Mouse (Mus musculus): ENCODE results near the gene Sdf2l1. TPM values are rescaled to one million over a fixed set of nuclear protein-coding genes. Genes with fewer than 3 reads are reported as not detected.

Sdf2l1 gene
- polyA plus RNA-seq, 1 experiment from 2014 or later = 69.5 TPM

DNA sequence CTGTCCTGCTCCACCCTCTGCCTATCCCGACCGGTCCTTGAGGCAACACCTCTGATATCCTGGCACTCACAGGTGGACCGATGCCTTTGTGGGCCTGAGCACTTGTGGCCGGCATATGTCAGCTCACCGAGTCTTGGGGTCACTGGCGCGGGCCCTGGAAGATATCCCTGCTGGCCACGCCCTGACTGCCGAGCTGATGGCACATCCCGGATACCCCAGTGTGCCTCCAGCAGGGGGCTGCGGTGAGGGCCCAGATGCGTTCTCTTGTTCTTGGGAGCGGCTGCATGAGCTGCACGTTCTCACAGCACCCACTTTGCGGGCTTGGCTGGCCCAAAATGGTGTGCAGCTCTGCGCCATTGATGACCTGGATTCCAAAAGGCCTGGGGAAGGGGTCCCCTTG is 15.9 kb upstream of the Sdf2l1 start:
- no peaks in the 10 kb centered on the region for H3K27me3 ChIP-seq
- 4% methylated on average over 16 of the region's 16 CpGs for WGBS
- peaks cover 17% of the 10 kb centered on the region for H3K4me1 ChIP-seq
- H3K4me2 ChIP-seq (replicated peaks) = peak overlapping the region; percentile 94
- H3K27ac ChIP-seq (replicated peaks) = no peak overlapping the region
- ATAC-seq (ENCODE audit: insufficient number of reproducible peaks, low FRiP score, low TSS enrichment, low read depth) = 0 out of 2 replicates have a peak, but pooled peaks have one; percentile 27
- H3K36me3 ChIP-seq = peaks cover 17% of the 10 kb centered on the region
- H3K4me3 ChIP-seq (replicated peaks) = peak overlapping the region; percentile 60
- no peak overlapping the region; the same call in 1 of the 2 replicates for H3K9ac ChIP-seq
- no peaks in the 10 kb centered on the region for H3K9me3 ChIP-seq (replicated peaks)

DNA sequence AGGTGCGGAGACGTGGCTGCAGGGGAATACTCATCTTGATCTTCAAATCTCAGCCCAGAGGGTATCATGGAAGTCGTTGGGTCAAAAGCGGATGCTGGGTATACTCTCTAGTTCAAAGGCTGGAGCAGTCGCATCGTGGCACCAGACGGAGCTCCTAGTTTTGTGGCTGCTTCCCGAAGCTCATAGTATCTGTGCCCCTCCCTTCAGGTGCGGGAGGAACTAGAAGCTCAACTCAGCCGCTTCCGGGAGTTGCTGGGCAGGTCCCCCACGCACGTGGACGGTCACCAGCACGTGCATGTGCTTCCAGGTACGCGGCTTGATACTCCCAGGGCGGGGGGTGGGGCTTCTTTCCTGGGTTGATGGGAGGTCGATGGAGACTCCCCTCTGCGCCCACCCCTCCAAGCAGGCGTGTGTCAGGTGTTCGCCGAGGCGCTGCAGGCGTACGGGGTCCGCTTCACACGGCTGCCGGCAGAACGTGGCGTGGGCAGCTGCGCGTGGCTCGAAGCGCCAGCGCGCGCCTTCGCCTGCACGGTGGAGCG is 15.3 kb upstream of the Sdf2l1 start:
- WGBS = under 1% methylated on average over 39 of the region's 41 CpGs
- peaks cover 17% of the 10 kb centered on the region for H3K4me1 ChIP-seq
- H3K9me3 ChIP-seq (replicated peaks) = no peaks in the 10 kb centered on the region
- 0 out of 2 replicates have a peak, but pooled peaks have one; percentile 3 for ATAC-seq (ENCODE audit: insufficient number of reproducible peaks, low FRiP score, low TSS enrichment, low read depth)
- peaks cover 12% of the 10 kb centered on the region for H3K36me3 ChIP-seq
- peak overlapping the region; percentile 26 for H3K9ac ChIP-seq
- peak overlapping the region; percentile 60 for H3K4me3 ChIP-seq (replicated peaks)
- no peaks in the 10 kb centered on the region for H3K27me3 ChIP-seq
- H3K27ac ChIP-seq (replicated peaks) = no peak overlapping the region
- peak overlapping the region; percentile 94 for H3K4me2 ChIP-seq (replicated peaks)

DNA sequence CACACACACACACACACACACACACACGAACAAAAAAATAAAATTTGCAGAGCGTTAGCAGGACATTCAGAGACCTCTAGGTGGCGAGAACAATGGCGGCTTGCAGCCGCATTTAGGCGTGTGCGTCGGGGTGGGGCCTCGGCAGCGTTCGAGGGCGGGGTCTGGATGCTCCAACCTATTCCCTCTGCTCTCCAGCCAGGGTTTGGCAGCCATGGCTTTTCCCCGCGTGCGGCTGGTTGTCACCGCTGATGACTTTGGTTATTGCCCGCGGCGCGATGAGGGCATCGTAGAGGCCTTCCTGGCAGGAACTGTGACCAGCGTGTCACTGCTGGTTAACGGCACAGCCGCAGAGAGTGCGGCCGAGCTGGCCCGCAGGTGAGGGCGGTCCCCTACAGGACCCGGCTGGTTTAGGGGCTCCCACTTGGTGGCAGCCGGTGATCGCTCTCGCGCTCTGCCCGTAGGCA is 14.6 kb upstream of the Sdf2l1 start, which contains the start of gene Ccdc116:
Gene Ccdc116, minus strand, starts transcription at position 458 of the 464 bp plus-strand sequence.
- under 1% methylated on average over 34 of the region's 34 CpGs for WGBS
- ATAC-seq (ENCODE audit: insufficient number of reproducible peaks, low FRiP score, low TSS enrichment, low read depth) = peak; percentile 77
- H3K27me3 ChIP-seq = no peaks in the 10 kb centered on the region

DNA sequence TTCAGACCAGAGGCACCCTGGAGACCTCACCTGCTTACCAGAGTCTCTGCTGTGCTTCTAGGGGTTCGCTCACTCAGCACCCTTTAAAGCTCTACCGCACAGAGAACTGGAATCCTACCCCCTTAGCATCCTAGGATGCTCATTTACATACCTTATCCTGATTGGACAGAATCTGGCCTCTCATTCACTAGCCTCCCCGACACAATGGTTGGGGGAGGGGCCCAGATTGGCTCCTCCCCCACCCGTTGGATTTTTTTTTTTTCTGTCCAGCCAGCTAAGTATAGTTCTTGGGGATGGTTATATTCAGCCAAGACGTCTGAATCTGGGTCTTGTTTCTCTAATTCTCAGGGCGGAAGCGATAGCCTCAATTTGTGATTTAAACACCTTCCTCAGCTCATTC is 12.2 kb upstream of the Sdf2l1 start, which contains the start of gene Ydjc:
Gene Ydjc, plus strand, starts transcription at position 283 of the 400 bp plus-strand sequence.
- no peaks in the 10 kb centered on the region for H3K36me3 ChIP-seq
- WGBS = 18% methylated on average over 7 of the region's 7 CpGs
- no peak within 1 kb of the TSS for H3K4me2 ChIP-seq (replicated peaks)
- no peaks in the 10 kb centered on the region for H3K27me3 ChIP-seq
- no peak within 1 kb of the TSS for H3K9ac ChIP-seq
- ATAC-seq (ENCODE audit: insufficient number of reproducible peaks, low FRiP score, low TSS enrichment, low read depth) = no peak
- no peaks in the 10 kb centered on the region for H3K9me3 ChIP-seq (replicated peaks)
- no peak within 1 kb of the TSS for H3K27ac ChIP-seq (replicated peaks)
- no peak within 1 kb of the TSS for H3K4me3 ChIP-seq (replicated peaks)
- peaks cover 17% of the 10 kb centered on the region for H3K4me1 ChIP-seq

More for the DNA sequence above, 14.6 kb upstream of the Sdf2l1 start, which contains the start of gene Ccdc116:
- no peak within 1 kb of the TSS for H3K27ac ChIP-seq (replicated peaks)
- peak within 1 kb of the TSS; percentile 26 for H3K9ac ChIP-seq
- H3K36me3 ChIP-seq = peaks cover 6% of the 10 kb centered on the region; the same call in 1 of the 2 replicates
- H3K4me2 ChIP-seq (replicated peaks) = peak within 1 kb of the TSS; percentile 94
- H3K4me3 ChIP-seq (replicated peaks) = peak within 1 kb of the TSS; percentile 60
- no peaks in the 10 kb centered on the region for H3K9me3 ChIP-seq (replicated peaks)
- H3K4me1 ChIP-seq = peaks cover 17% of the 10 kb centered on the region

DNA sequence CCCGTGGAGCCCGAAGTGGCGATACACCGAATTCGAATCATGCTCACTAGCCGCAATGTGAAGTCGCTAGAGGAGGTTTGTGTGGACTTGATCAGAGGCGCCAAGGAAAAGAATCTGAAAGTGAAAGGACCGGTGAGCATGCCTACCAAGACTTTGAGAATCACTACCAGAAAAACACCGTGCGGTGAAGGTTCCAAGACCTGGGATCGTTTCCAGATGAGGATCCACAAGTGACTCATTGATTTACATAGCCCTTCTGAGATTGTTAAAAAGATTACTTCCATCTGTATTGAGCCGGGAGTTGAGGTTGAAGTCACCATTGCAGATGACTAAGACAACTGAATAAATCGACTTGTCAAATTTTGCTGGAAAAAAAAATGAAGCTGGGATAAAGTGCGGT is 5.2 kb upstream of the Sdf2l1 start:
- Histone ChIP-seq H3K36me3 (no peaks in the 10 kb centered on the region), H3K27ac (replicated peaks) (no peak overlapping the region), H3K4me3 (replicated peaks) (no peak overlapping the region), H3K9me3 (replicated peaks) (no peaks in the 10 kb centered on the region), H3K27me3 (no peaks in the 10 kb centered on the region), H3K4me1 (peaks cover 5% of the 10 kb centered on the region; the same call in 1 of the 2 replicates), H3K9ac (no peak overlapping the region), H3K4me2 (replicated peaks) (no peak overlapping the region)
- no peak for ATAC-seq (ENCODE audit: insufficient number of reproducible peaks, low FRiP score, low TSS enrichment, low read depth)
- 74% methylated on average over 15 of the region's 15 CpGs for WGBS

DNA sequence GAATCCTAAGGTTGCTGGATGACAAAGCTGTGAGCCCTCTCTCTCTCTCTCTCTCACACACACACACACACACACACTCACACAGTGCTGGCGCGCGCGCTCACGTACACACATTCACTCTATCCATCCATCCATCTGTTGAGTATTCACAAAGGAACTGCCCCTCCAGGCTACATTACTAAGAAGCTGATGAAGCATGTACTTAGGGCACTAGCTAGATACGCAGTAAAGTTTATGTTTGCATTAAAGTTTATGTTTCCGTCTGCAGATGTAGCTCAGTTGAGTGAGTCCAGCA is 670 bp upstream of the Sdf2l1 start:
- H3K4me2 ChIP-seq (replicated peaks) = peak overlapping the region; percentile 91
- H3K4me1 ChIP-seq = peaks cover 16% of the 10 kb centered on the region
- ATAC-seq (ENCODE audit: insufficient number of reproducible peaks, low FRiP score, low TSS enrichment, low read depth) = no peak
- H3K36me3 ChIP-seq = no peaks in the 10 kb centered on the region; the same call in 1 of the 2 replicates
- H3K4me3 ChIP-seq (replicated peaks) = peak overlapping the region; percentile 89
- 25% methylated on average over 7 of the region's 7 CpGs for WGBS
- H3K27ac ChIP-seq (replicated peaks) = no peak overlapping the region
- H3K27me3 ChIP-seq = no peaks in the 10 kb centered on the region
- peak overlapping the region; percentile 33; the same call in 1 of the 2 replicates for H3K9ac ChIP-seq
- no peaks in the 10 kb centered on the region for H3K9me3 ChIP-seq (replicated peaks)

DNA sequence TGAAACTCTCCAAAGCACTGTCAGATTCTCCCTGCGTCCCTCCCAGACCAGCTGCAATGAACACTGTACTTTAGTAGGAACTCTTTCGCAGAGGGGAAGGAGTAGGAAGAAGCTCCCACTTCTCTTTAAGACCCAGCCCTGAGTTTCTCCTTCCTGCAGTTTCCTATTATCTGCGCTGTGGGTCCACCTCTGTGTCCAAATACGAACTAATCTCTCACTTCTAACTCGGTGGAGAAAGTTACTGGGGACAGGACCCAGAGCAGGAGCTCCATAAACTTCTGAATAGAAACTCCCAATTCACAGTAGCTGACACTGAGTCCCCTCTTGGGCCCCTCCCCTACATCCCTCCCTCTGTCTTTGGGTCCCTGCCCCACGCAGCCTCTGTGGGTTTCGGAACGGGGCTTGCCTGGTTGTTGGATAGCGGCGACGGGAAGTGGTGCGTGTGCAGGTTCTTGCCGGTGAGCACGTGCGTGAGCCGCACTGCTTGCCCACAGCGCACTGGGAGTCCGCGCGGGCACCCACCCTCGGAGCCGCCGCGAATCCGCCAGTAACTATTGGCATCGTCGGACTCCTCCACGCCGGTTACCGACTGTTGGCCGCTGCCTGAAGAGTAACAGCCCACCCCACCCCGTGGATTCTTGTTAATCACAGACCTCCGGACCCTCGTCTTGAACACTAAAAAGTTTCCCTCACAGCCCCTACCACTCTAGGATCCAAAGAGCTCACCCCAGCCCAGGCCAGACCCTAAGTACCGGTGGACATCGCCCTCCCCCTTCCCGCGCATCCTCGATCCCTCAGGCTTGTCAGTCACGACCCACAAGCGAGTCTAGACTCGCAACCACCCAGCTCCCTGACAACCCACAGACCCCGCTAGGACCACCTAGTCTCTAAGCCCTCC is 743 bp downstream of the Sdf2l1 start:
- no peak; the same call in 1 of the 2 replicates for ATAC-seq (ENCODE audit: insufficient number of reproducible peaks, low FRiP score, low TSS enrichment, low read depth)
- Histone ChIP-seq H3K36me3 (no peaks in the 10 kb centered on the region; the same call in 1 of the 2 replicates), H3K27ac (replicated peaks) (peak overlapping the region; percentile 68), H3K9me3 (replicated peaks) (no peaks in the 10 kb centered on the region), H3K27me3 (no peaks in the 10 kb centered on the region), H3K4me1 (peaks cover 16% of the 10 kb centered on the region), H3K9ac (peak overlapping the region; percentile 53), H3K4me2 (replicated peaks) (peak overlapping the region; percentile 91), H3K4me3 (replicated peaks) (peak overlapping the region; percentile 89)
- WGBS = 3% methylated on average over 43 of the region's 43 CpGs

DNA sequence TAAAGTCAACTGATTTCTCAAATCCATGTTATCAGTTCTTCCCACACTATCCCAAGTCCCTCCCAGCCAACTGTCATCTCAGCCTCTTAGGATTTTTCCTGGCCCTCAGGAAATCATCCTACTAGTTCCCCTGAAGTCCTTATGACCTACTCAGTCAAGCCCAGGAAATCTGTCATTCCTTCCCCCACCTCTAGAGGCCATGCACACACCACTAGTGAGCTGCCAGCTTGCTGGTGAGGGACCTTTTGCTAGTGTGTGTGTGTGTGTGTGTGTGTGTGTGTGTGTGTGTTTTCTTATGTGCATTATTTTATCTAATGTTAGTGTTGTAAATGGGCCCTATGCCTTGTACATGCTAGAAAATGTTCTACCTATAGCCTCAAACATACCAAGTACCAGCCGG is 4.9 kb downstream of the Sdf2l1 start:
- Histone ChIP-seq H3K36me3 (peaks cover 3% of the 10 kb centered on the region; the same call in 1 of the 2 replicates), H3K9me3 (replicated peaks) (no peaks in the 10 kb centered on the region), H3K27me3 (no peaks in the 10 kb centered on the region), H3K4me3 (replicated peaks) (no peak overlapping the region), H3K4me2 (replicated peaks) (no peak overlapping the region), H3K4me1 (peaks cover 32% of the 10 kb centered on the region), H3K9ac (no peak overlapping the region), H3K27ac (replicated peaks) (no peak overlapping the region)
- WGBS = 100% methylated on average over 1 of the region's 1 CpGs
- ATAC-seq (ENCODE audit: insufficient number of reproducible peaks, low FRiP score, low TSS enrichment, low read depth) = no peak

DNA sequence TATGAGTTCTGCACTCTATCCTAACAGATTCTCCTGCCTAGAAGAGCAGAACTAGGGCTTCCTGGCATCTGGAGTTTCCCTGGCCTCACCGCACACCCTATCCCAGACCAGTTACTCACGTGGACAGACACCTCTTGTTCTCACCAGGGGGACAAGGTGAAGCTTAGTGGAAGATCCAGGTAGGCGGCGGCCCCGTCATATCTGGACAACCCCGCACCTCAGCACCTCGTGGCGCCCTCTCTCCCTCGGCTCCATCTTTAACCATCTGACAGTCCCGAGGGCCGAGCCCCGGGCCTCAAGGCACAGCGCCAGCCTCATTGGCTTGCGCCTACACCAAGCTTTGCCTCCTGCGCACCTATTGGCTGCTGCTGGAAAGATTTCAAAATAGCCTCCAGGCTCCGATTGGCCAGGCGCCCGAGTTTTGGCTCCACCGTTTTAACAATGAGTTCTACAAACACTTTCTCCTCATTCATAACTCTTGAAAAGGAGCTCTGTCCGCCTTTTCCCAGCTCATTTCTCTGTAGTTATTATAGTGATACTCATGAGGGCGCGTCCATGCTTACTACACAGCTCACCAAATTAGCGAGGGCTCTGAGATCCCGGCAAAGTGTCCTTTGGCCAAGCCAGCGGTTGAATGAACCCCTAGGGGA is 7.2 kb downstream of the Sdf2l1 start, which contains the start of gene 2610318N02Rik:
Gene 2610318N02Rik, minus strand, starts transcription at position 297 of the 650 bp plus-strand sequence.
- Histone ChIP-seq H3K9me3 (replicated peaks) (no peaks in the 10 kb centered on the region), H3K27ac (replicated peaks) (peak within 1 kb of the TSS; percentile 39; the same call in 1 of the 2 replicates), H3K4me3 (replicated peaks) (peak within 1 kb of the TSS; percentile 50), H3K4me1 (peaks cover 21% of the 10 kb centered on the region), H3K4me2 (replicated peaks) (peak within 1 kb of the TSS; percentile 79), H3K36me3 (0 out of 2 replicates have a peak, but pooled peaks cover 5% of the 10 kb centered on the region), H3K27me3 (no peaks in the 10 kb centered on the region), H3K9ac (peak within 1 kb of the TSS; percentile 33; the same call in 1 of the 2 replicates)
- under 1% methylated on average over 25 of the region's 25 CpGs for WGBS
- peak; percentile 87 for ATAC-seq (ENCODE audit: insufficient number of reproducible peaks, low FRiP score, low TSS enrichment, low read depth)

DNA sequence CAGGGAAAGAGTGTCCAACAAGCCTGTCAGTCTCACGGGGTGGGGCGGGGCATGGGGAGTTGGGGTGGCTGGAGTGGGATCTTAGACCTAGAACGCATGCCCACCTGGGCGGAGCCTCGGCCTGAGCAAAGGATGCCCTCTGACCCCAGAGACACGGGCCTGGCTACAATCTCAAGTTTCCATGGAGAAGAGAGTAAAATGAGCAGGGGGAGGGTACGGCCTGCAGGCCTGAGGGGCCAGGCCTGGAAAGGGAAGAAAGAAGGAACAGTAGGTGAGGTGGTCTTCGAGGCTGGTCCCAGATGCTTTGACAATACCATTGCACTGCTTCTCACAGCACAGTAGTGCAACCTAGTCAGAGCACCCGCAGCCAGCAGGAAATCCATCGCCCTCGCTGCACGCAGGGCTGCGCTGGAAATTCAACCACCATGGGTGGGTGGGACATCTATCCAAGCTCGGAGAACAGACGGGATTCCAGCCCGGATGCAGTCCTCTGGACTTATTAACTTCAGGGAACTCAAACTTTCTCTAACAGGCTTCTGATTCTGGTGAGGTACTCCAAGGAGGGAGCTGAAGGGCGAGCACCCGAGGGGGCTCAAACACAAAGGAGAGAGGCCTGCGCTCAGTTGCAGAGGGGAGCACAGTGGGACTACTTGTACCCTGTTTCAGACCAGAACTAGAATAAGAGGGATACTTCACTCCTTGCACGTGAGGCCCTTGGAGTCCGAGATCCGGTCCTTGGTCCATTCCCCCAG is 7.9 kb downstream of the Sdf2l1 start:
- Histone ChIP-seq H3K4me1 (peaks cover 21% of the 10 kb centered on the region), H3K27ac (replicated peaks) (peak overlapping the region; percentile 39; the same call in 1 of the 2 replicates), H3K9me3 (replicated peaks) (no peaks in the 10 kb centered on the region), H3K9ac (peak overlapping the region; percentile 33; the same call in 1 of the 2 replicates), H3K4me3 (replicated peaks) (peak overlapping the region; percentile 50), H3K36me3 (0 out of 2 replicates have a peak, but pooled peaks cover 10% of the 10 kb centered on the region), H3K27me3 (no peaks in the 10 kb centered on the region), H3K4me2 (replicated peaks) (peak overlapping the region; percentile 79)
- WGBS = 3% methylated on average over 22 of the region's 22 CpGs
- ATAC-seq (ENCODE audit: insufficient number of reproducible peaks, low FRiP score, low TSS enrichment, low read depth) = peak; percentile 8; the same call in 1 of the 2 replicates
